Mouse (Mus musculus) kidney, postnatal 10 days (tissue): Measurements from ENCODE around the gene Hils1.
A peak's percentile ranks its signal among the peaks of the same experiment; 100 is the strongest.

Experiments
- DNase-seq: peaks from one replicate; pipeline ENCODE4 v3.0.0; 2021; ENCODE audit warnings: mixed read lengths

Hils1 gene

GRCm38 (mm10) chr11:94967419-94967818 lies at the start of gene Hils1:
Gene Hils1, plus strand, starts transcription at chr11:94967593.
- DNase-seq: no peak

- DNase-seq: no peak
Observed at GRCm38 (mm10) chr11:94917717-94918116, 49.7 kb upstream of the Hils1 start.

GRCm38 (mm10) chr11:94920996-94921401 lies 46.4 kb upstream of the Hils1 start:
- no peak for DNase-seq

- DNase-seq: no peak
Observed at GRCm38 (mm10) chr11:94924977-94925376, 42.4 kb upstream of the Hils1 start.

GRCm38 (mm10) chr11:94926431-94926830 lies 41.0 kb upstream of the Hils1 start:
- DNase-seq: no peak

GRCm38 (mm10) chr11:94927771-94928291 lies 39.6 kb upstream of the Hils1 start:
- peak; percentile 41 for DNase-seq

GRCm38 (mm10) chr11:94928820-94929219 lies 38.6 kb upstream of the Hils1 start:
- peak; percentile 96 for DNase-seq

- no peak for DNase-seq
Observed at GRCm38 (mm10) chr11:94929599-94929998, 37.8 kb upstream of the Hils1 start.

GRCm38 (mm10) chr11:94930151-94930550 lies 37.2 kb upstream of the Hils1 start:
- no peak for DNase-seq

GRCm38 (mm10) chr11:94933584-94933983 lies 33.8 kb upstream of the Hils1 start:
- peak; percentile 65 for DNase-seq

GRCm38 (mm10) chr11:94934526-94934925 lies 32.9 kb upstream of the Hils1 start:
- peak; percentile 55 for DNase-seq

GRCm38 (mm10) chr11:94936045-94936444 lies 31.3 kb upstream of the Hils1 start, which contains the start of gene Col1a1:
Gene Col1a1, plus strand, starts transcription at chr11:94936224.
- DNase-seq: peak; percentile 87

GRCm38 (mm10) chr11:94936851-94937295 lies 30.5 kb upstream of the Hils1 start:
- DNase-seq: peak; percentile 96

GRCm38 (mm10) chr11:94937335-94937781 lies 30.0 kb upstream of the Hils1 start:
- no peak for DNase-seq

GRCm38 (mm10) chr11:94937787-94938186 lies 29.6 kb upstream of the Hils1 start:
- DNase-seq: peak; percentile 39

- peak; percentile 32 for DNase-seq
Observed at GRCm38 (mm10) chr11:94938296-94938695, 29.1 kb upstream of the Hils1 start.

- DNase-seq: peak; percentile 90
Observed at GRCm38 (mm10) chr11:94939280-94939679, 28.1 kb upstream of the Hils1 start.

GRCm38 (mm10) chr11:94941121-94941520 lies 26.3 kb upstream of the Hils1 start:
- DNase-seq: no peak

GRCm38 (mm10) chr11:94941776-94942175 lies 25.6 kb upstream of the Hils1 start:
- no peak for DNase-seq

- peak; percentile 67 for DNase-seq
Observed at GRCm38 (mm10) chr11:94942282-94943023, 24.9 kb upstream of the Hils1 start.

- DNase-seq: no peak
Observed at GRCm38 (mm10) chr11:94943054-94943453, 24.3 kb upstream of the Hils1 start.

- peak; percentile 33 for DNase-seq
Observed at GRCm38 (mm10) chr11:94944295-94944694, 23.1 kb upstream of the Hils1 start.

GRCm38 (mm10) chr11:94945236-94945635 lies 22.2 kb upstream of the Hils1 start:
- DNase-seq: no peak

GRCm38 (mm10) chr11:94952169-94952568 lies 15.2 kb upstream of the Hils1 start:
- DNase-seq: no peak
